Mouse (Mus musculus) E14TG2a.4 (cell line): ENCODE measurements around the gene Bri3.

Source experiments
- CTCF ChIP-seq: conservative IDR thresholded peaks from 2 replicates; pipeline ENCODE4 v1.5.1; 2014; ENCODE audit warnings: low read length
- NANOG ChIP-seq: IDR thresholded peaks from 2 replicates; pipeline ENCODE4 v1.6.1; 2014; ENCODE audit warnings: borderline replicate concordance, low read length, mixed read lengths

GRCm38 (mm10) chr5:144286591-144287266, 42.5 kb downstream of the Bri3 start:
- TF ChIP-seq CTCF (no peak), NANOG (no peak)
